Mouse (Mus musculus): Measurements from ENCODE around the gene Cltc. TPM values are rescaled to one million over a fixed set of nuclear protein-coding genes. Genes with fewer than 3 reads are reported as not detected.
"Not testable (repeated sequence)": the region's sequence is repeated elsewhere in the genome, so short reads cannot be mapped to it uniquely, and the experiment has no call there.

Gene Cltc
- total and polyA plus RNA-seq, 2 experiments from 2014 or later: 140 to 440 TPM

DNA sequence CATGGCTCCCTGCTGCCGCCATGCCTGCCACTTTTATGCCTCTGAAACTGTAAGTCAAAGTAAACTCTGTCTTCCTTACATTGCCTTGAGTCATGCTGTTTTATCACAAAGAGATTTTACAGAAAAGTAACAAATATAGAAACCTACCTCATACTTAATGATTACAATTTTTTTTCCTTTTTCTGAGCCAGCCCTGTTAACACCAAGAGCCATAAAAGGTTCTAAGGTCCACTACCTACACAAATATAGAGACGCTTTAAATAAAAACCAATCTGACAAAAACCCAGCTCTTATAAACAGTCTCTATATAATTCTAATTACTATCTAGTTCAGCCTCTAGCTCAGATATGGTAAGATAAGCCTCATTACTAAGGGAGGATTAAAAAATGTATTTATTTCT lies 7.1 kb upstream of the Cltc start:
- H3K9me3 ChIP-seq (ENCODE audit: low read length): no peaks in the 10 kb centered on the region
- no peak overlapping the region for H3K4me3 ChIP-seq (ENCODE audit: low read depth, low read length)
- H3K9ac ChIP-seq (replicated peaks; ENCODE audit: low read length, poor library complexity, severe bottlenecking): no peak overlapping the region
- no peak overlapping the region for H3K4me2 ChIP-seq (ENCODE audit: low read depth, low read length, poor library complexity, severe bottlenecking)
- 98% methylated on average over 2 of the region's 2 CpGs for WGBS
- no peaks in the 10 kb centered on the region for H3K27me3 ChIP-seq (ENCODE audit: insufficient read depth, low read length)
- ATAC-seq (ENCODE audit: low FRiP score): no peak
- no peaks in the 10 kb centered on the region for H3K4me1 ChIP-seq (ENCODE audit: insufficient read depth, low read length)
- no peaks in the 10 kb centered on the region; the same call in 1 of the 2 replicates for H3K36me3 ChIP-seq (ENCODE audit: insufficient read depth, low read length)
- no peak for TF ChIP-seq CTCF (IDR thresholded peaks at IDR 0.05)
- DNase-seq (ENCODE audit: low spot score): no peak
- H3K27ac ChIP-seq (ENCODE audit: low read depth, low read length): no peak overlapping the region

GRCm38 (mm10) chr11:86763127-86763526 lies 5.8 kb upstream of the Cltc start:
- H3K27ac ChIP-seq (ENCODE audit: low read depth, low read length); H3K9me3 ChIP-seq (ENCODE audit: low read length); H3K9ac ChIP-seq (replicated peaks; ENCODE audit: low read length, poor library complexity, severe bottlenecking); H3K4me1 ChIP-seq (ENCODE audit: insufficient read depth, low read length); H3K4me3 ChIP-seq (ENCODE audit: low read depth, low read length); DNase-seq (ENCODE audit: low spot score); H3K36me3 ChIP-seq (ENCODE audit: insufficient read depth, low read length); H3K4me2 ChIP-seq (ENCODE audit: low read depth, low read length, poor library complexity, severe bottlenecking); ATAC-seq (ENCODE audit: low FRiP score); H3K27me3 ChIP-seq (ENCODE audit: insufficient read depth, low read length): not testable (repeated sequence)
- WGBS: 93% methylated on average over 11 of the region's 11 CpGs

DNA sequence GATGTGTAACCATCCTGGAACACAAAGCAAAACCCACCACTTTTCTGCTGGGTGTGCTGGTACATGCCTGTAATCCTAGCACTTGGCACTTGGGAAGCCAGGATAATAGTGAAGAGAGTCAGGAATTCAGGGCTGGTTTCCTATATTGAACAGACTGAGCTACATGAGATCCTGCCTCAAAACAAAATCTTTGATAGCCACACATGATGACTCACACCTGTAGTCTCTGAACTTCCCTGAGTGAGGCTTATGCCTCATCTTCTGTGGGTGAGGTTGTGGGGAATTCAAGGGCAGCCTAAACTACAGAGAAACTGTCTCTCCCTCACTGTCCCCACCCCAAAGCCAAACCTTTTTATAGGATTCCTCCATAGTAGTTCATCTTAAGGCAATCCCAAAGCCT lies 3.0 kb upstream of the Cltc start:
- H3K4me2 ChIP-seq (ENCODE audit: low read depth, low read length, poor library complexity, severe bottlenecking): no peak overlapping the region
- H3K4me3 ChIP-seq (ENCODE audit: low read depth, low read length): no peak overlapping the region
- DNase-seq (ENCODE audit: low spot score): no peak
- no peaks in the 10 kb centered on the region for H3K27me3 ChIP-seq (ENCODE audit: insufficient read depth, low read length)
- H3K27ac ChIP-seq (ENCODE audit: low read depth, low read length): no peak overlapping the region
- no peak for TF ChIP-seq CTCF (IDR thresholded peaks at IDR 0.05)
- no peaks in the 10 kb centered on the region; the same call in 1 of the 2 replicates for H3K4me1 ChIP-seq (ENCODE audit: insufficient read depth, low read length)
- no peak overlapping the region for H3K9ac ChIP-seq (replicated peaks; ENCODE audit: low read length, poor library complexity, severe bottlenecking)
- H3K36me3 ChIP-seq (ENCODE audit: insufficient read depth, low read length): no peaks in the 10 kb centered on the region
- ATAC-seq (ENCODE audit: low FRiP score): no peak
- H3K9me3 ChIP-seq (ENCODE audit: low read length): no peaks in the 10 kb centered on the region

DNA sequence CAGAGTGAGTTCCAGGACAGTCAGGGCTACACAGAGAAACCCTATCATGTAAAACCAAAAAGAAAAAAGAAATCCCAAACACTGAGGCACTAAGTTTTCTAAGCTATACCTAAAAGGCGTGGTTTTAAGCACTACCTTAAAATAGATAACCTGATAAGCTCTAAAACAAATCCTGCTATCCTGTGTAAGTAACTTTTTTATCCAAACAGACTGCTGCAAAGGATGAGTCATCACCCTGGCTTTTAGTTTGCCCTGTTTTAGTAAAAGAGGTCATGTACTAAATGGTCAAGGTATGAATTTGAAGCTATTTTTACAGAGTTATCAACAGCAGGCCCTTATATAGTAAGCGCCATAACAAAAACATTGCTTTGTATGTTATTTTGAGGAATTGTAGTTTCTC lies 2.5 kb upstream of the Cltc start:
- no peaks in the 10 kb centered on the region; the same call in 1 of the 2 replicates for H3K4me1 ChIP-seq (ENCODE audit: insufficient read depth, low read length)
- DNase-seq (ENCODE audit: low spot score): no peak
- H3K27ac ChIP-seq (ENCODE audit: low read depth, low read length): no peak overlapping the region
- H3K4me2 ChIP-seq (ENCODE audit: low read depth, low read length, poor library complexity, severe bottlenecking): no peak overlapping the region
- no peak for ATAC-seq (ENCODE audit: low FRiP score)
- no peaks in the 10 kb centered on the region for H3K27me3 ChIP-seq (ENCODE audit: insufficient read depth, low read length)
- H3K9me3 ChIP-seq (ENCODE audit: low read length): no peaks in the 10 kb centered on the region
- no peak for TF ChIP-seq CTCF (IDR thresholded peaks at IDR 0.05)
- 90% methylated on average over 2 of the region's 2 CpGs for WGBS
- H3K9ac ChIP-seq (replicated peaks; ENCODE audit: low read length, poor library complexity, severe bottlenecking): no peak overlapping the region
- H3K36me3 ChIP-seq (ENCODE audit: insufficient read depth, low read length): no peaks in the 10 kb centered on the region
- H3K4me3 ChIP-seq (ENCODE audit: low read depth, low read length): no peak overlapping the region

DNA sequence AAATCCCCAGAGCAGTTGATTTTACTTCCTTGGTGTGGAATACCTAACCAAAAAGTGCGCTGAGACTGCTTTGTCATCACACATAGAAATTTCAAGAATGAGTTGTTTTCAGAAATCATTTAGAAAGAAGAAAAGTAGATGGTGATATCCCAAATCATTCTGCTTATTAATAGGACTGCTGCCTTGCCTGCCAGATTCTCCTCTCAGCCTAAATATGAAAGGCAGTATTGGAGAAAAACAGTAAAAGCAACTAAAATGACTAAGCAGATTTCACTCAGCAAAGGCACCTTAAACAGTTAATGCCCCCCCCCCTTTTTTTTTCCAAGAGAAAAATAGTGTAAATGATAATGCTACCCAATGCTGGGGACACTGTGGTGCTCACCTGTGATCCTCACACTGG lies 1.9 kb upstream of the Cltc start:
- Histone ChIP-seq H3K4me2 (ENCODE audit: low read depth, low read length, poor library complexity, severe bottlenecking) (0 out of 2 replicates have a peak overlapping the region, but pooled peaks have one; percentile 73), H3K4me1 (ENCODE audit: insufficient read depth, low read length) (no peaks in the 10 kb centered on the region; the same call in 1 of the 2 replicates), H3K4me3 (ENCODE audit: low read depth, low read length) (no peak overlapping the region), H3K27me3 (ENCODE audit: insufficient read depth, low read length) (no peaks in the 10 kb centered on the region), H3K9me3 (ENCODE audit: low read length) (no peaks in the 10 kb centered on the region), H3K9ac (replicated peaks; ENCODE audit: low read length, poor library complexity, severe bottlenecking) (no peak overlapping the region), H3K36me3 (ENCODE audit: insufficient read depth, low read length) (no peaks in the 10 kb centered on the region), H3K27ac (ENCODE audit: low read depth, low read length) (peak overlapping the region; percentile 99)
- DNase-seq (ENCODE audit: low spot score) (no peak), ATAC-seq (ENCODE audit: low FRiP score) (no peak)
- 98% methylated on average over 1 of the region's 1 CpGs for WGBS
- no peak for TF ChIP-seq CTCF (IDR thresholded peaks at IDR 0.05)

DNA sequence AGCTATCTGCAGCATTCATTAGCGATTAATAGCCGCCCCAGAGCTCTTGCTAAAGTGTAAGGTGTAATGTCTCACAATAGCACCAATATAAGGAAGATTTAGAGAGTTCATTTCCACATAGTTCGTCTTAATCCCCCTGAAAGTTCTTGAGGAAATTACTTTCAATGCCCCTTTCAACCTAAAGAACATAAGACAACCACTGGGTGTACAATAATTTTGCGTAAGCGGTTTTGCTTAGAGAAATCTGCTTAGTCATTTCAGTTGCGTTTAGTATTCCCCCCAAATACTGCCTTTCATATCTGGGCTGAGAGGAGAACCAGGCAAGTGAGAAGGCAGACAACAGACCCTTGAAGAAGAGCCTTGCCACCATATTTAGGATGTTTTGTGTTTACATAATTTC lies 1.2 kb upstream of the Cltc start:
- Histone ChIP-seq H3K36me3 (ENCODE audit: insufficient read depth, low read length) (no peaks in the 10 kb centered on the region), H3K4me1 (ENCODE audit: insufficient read depth, low read length) (peaks cover 2% of the 10 kb centered on the region; the same call in 1 of the 2 replicates), H3K4me3 (ENCODE audit: low read depth, low read length) (peak overlapping the region; percentile 98), H3K4me2 (ENCODE audit: low read depth, low read length, poor library complexity, severe bottlenecking) (peak overlapping the region; percentile 73), H3K27me3 (ENCODE audit: insufficient read depth, low read length) (no peaks in the 10 kb centered on the region), H3K27ac (ENCODE audit: low read depth, low read length) (peak overlapping the region; percentile 99), H3K9me3 (ENCODE audit: low read length) (no peaks in the 10 kb centered on the region), H3K9ac (replicated peaks; ENCODE audit: low read length, poor library complexity, severe bottlenecking) (peak overlapping the region; percentile 93)
- peak; percentile 26 for DNase-seq (ENCODE audit: low spot score)
- WGBS: 26% methylated on average over 6 of the region's 6 CpGs
- no peak for TF ChIP-seq CTCF (IDR thresholded peaks at IDR 0.05)
- no peak for ATAC-seq (ENCODE audit: low FRiP score)
